9 mouse cellular contexts compared by ENCODE assay signal in genomic region chr1:160210566-160210965, GRCm38 (mm10). TPM values are rescaled to one million over a fixed set of nuclear protein-coding genes. Genes with fewer than 3 reads are reported as not detected.
A peak's percentile ranks its signal among the peaks of the same experiment; 100 is the strongest.
DNase-seq lines count a peak whose midpoint lies in the region; ATAC-seq and TF ChIP-seq lines count a peak whose summit lies in the region.
"Had no signal": no experiment of that assay in that cellular context is flagged by ENCODE, and none has a peak within 500 bp of the region (broad histone marks: within the 10 kb centered on the region; RNA-seq: fewer than 3 reads in every experiment).

No protein-coding gene starts in this region.

- H3K4me2 ChIP-seq in heart, postnatal 0 days (ENCODE audit: low read depth, low read length): no peak overlapping the region
- H3K4me2 ChIP-seq in forebrain, postnatal 0 days (ENCODE audit: low read depth): peak overlapping the region; percentile 63

- ATAC-seq in heart, postnatal 0 days (ENCODE audit: insufficient read depth, low read depth): no peak
- no peak for ATAC-seq in forebrain, postnatal 0 days
- no peak for ATAC-seq in activated CD4-positive, CD25-positive, alpha-beta regulatory T cell, adult 4 months

- intact Hi-C loops in heart, postnatal 36 days (cut with DNase I): loop anchor here (5.0 kb wide), 1 partner anchor 822 kb away; the partner anchor contains the start of gene Zbtb37

- peaks cover 16% of the 10 kb centered on the region for H3K4me1 ChIP-seq in heart, postnatal 0 days (ENCODE audit: control insufficient read depth, insufficient read depth)
- peaks cover 14% of the 10 kb centered on the region for H3K4me1 ChIP-seq in forebrain, postnatal 0 days (ENCODE audit: insufficient read depth)
- H3K4me1 ChIP-seq in midbrain, embryonic 10.5 days: peaks cover 33% of the 10 kb centered on the region

- no peak for TF ChIP-seq CTCF in heart, postnatal 0 days (IDR thresholded peaks at IDR 0.05; ENCODE audit: low read depth)
- TF ChIP-seq CTCF in forebrain, postnatal 0 days (IDR thresholded peaks at IDR 0.05; ENCODE audit: low read depth): no peak

- no peaks in the 10 kb centered on the region for H3K27me3 ChIP-seq in heart, postnatal 0 days (ENCODE audit: control insufficient read depth, insufficient read depth, low read length)
- H3K27me3 ChIP-seq in forebrain, postnatal 0 days (ENCODE audit: insufficient read depth, low read length): no peaks in the 10 kb centered on the region
- H3K27me3 ChIP-seq in midbrain, embryonic 10.5 days (ENCODE audit: low read depth, poor library complexity, severe bottlenecking): no peaks in the 10 kb centered on the region

- 48% methylated on average over 3 of the region's 3 CpGs for WGBS in heart, postnatal 0 days
- 38% methylated on average over 3 of the region's 3 CpGs for WGBS in forebrain, postnatal 0 days
- WGBS in midbrain, embryonic 10.5 days: 70% methylated on average over 3 of the region's 3 CpGs

- 0 out of 2 replicates have a peak overlapping the region, but pooled peaks have one; percentile 11 for H3K9ac ChIP-seq in heart, postnatal 0 days (replicated peaks; ENCODE audit: low read depth, low read length)
- peak overlapping the region; percentile 1; the same call in 1 of the 2 replicates for H3K9ac ChIP-seq in forebrain, postnatal 0 days

- TF ChIP-seq EP300 in heart, postnatal 0 days (IDR thresholded peaks at IDR 0.05; ENCODE audit: low read depth): no peak

- DNase-seq in heart, postnatal 0 days (ENCODE audit: low spot score): no peak
- DNase-seq in heart, postnatal 36 days: no peak
- peak; percentile 43 for DNase-seq in MN1 (ENCODE audit: low spot score)
- no peak for DNase-seq in forebrain, postnatal 0 days
- no peak for DNase-seq in midbrain, embryonic 10.5 days (ENCODE audit: low spot score)
- no peak for DNase-seq in layer of hippocampus, postnatal 25 days (ENCODE audit: extremely low spot score in 1 of 2, low spot score in 1 of 2)
- DNase-seq in gastrocnemius, adult 18-20 months (ENCODE audit: low spot score): no peak

- H3K36me3 ChIP-seq in heart, postnatal 0 days (replicated peaks; ENCODE audit: control insufficient read depth, insufficient read depth, low read length): peaks cover 28% of the 10 kb centered on the region
- H3K36me3 ChIP-seq in forebrain, postnatal 0 days (ENCODE audit: insufficient read depth): peaks cover 23% of the 10 kb centered on the region
- peaks cover 29% of the 10 kb centered on the region for H3K36me3 ChIP-seq in midbrain, embryonic 10.5 days

- H3K9me3 ChIP-seq in heart, postnatal 0 days (replicated peaks; ENCODE audit: control insufficient read depth, low read length): no peaks in the 10 kb centered on the region
- no peaks in the 10 kb centered on the region for H3K9me3 ChIP-seq in forebrain, postnatal 0 days (ENCODE audit: low read length)
- H3K9me3 ChIP-seq in midbrain, embryonic 10.5 days (replicated peaks): no peaks in the 10 kb centered on the region

- H3K27ac ChIP-seq in heart, postnatal 0 days (ENCODE audit: low read depth): no peak overlapping the region
- no peak overlapping the region for H3K27ac ChIP-seq in forebrain, postnatal 0 days (ENCODE audit: low read depth, low read length)
- no peak overlapping the region for H3K27ac ChIP-seq in midbrain, embryonic 10.5 days (replicated peaks)

- H3K4me3 ChIP-seq in heart, postnatal 0 days (ENCODE audit: low read depth, low read length): no peak overlapping the region
- peak overlapping the region; percentile 82 for H3K4me3 ChIP-seq in forebrain, postnatal 0 days (ENCODE audit: low read depth, low read length)
- H3K4me3 ChIP-seq in midbrain, embryonic 10.5 days: peak overlapping the region; percentile 93

RNA-seq across cellular contexts. Expression of gene Cacybp, which starts 2.1 kb away (rescaled TPM):
- 33.7 and 38.2 TPM in 2 replicates for total RNA-seq in heart, postnatal 0 days (2014; rRNA removed; ENCODE audit: low replicate concordance)
- 124 and 131 TPM in 2 replicates for polyA plus RNA-seq in heart, postnatal 0 days (2015; fragmentation: Nextera tagmentation; extraction: Ambion mirVana)
- 10 to 100 TPM; 62.9 to 70.7 TPM for total RNA-seq in heart, postnatal 36 days (2021)
- 124 and 134 TPM in 2 replicates for total RNA-seq in forebrain, postnatal 0 days (2014; rRNA removed)
- 294 and 334 TPM in 2 replicates for polyA plus RNA-seq in forebrain, postnatal 0 days (2015; fragmentation: Nextera tagmentation; extraction: Ambion mirVana)
- 306 and 335 TPM in 2 replicates for polyA plus RNA-seq in midbrain, embryonic 10.5 days (2016; fragmentation: Nextera tagmentation; extraction: Ambion mirVana)
- polyA plus RNA-seq in activated CD4-positive, CD25-positive, alpha-beta regulatory T cell, adult 4 months (2017; shearing (Covaris generic)): 100 to 1,000 TPM; 114 to 115 TPM
- total RNA-seq in layer of hippocampus, postnatal 25 days (2021): 10 to 100 TPM; 77.9 to 91.1 TPM
- 10 to 100 TPM; 55.7 to 56.1 TPM for total RNA-seq in gastrocnemius, adult 18-20 months (2021)

RNA-seq across cellular contexts. Expression of gene Mrps14, which starts 15.6 kb away (rescaled TPM):
- total RNA-seq in heart, postnatal 0 days (2014; rRNA removed; ENCODE audit: low replicate concordance): 19.3 and 28.1 TPM in 2 replicates
- 221 and 235 TPM in 2 replicates for polyA plus RNA-seq in heart, postnatal 0 days (2015; fragmentation: Nextera tagmentation; extraction: Ambion mirVana)
- total RNA-seq in heart, postnatal 36 days (2021): 100 to 1,000 TPM in 1 of 2 experiments, 10 to 100 TPM in 1; 95.8 to 110 TPM
- total RNA-seq in forebrain, postnatal 0 days (2014; rRNA removed): 22.9 and 23.1 TPM in 2 replicates
- polyA plus RNA-seq in forebrain, postnatal 0 days (2015; fragmentation: Nextera tagmentation; extraction: Ambion mirVana): 129 and 149 TPM in 2 replicates
- polyA plus RNA-seq in midbrain, embryonic 10.5 days (2016; fragmentation: Nextera tagmentation; extraction: Ambion mirVana): 245 and 255 TPM in 2 replicates
- 100 to 1,000 TPM; 251 to 260 TPM for polyA plus RNA-seq in activated CD4-positive, CD25-positive, alpha-beta regulatory T cell, adult 4 months (2017; shearing (Covaris generic))
- total RNA-seq in layer of hippocampus, postnatal 25 days (2021): 10 to 100 TPM; 67.5 to 73.6 TPM
- total RNA-seq in gastrocnemius, adult 18-20 months (2021): 10 to 100 TPM; 68.9 to 74.9 TPM

RNA-seq across cellular contexts. Expression of gene Tnn, which starts 57.2 kb away (rescaled TPM):
- total RNA-seq in heart, postnatal 0 days (2014; rRNA removed; ENCODE audit: low replicate concordance): 0.08 and 0.31 TPM in 2 replicates
- 0.04 TPM in 2 replicates for polyA plus RNA-seq in heart, postnatal 0 days (2015; fragmentation: Nextera tagmentation; extraction: Ambion mirVana)
- not detected for total RNA-seq in heart, postnatal 36 days (2021)
- 0.23 and 2.8 TPM in 2 replicates for total RNA-seq in forebrain, postnatal 0 days (2014; rRNA removed)
- 0.06 and 0.13 TPM in 2 replicates for polyA plus RNA-seq in forebrain, postnatal 0 days (2015; fragmentation: Nextera tagmentation; extraction: Ambion mirVana)
- polyA plus RNA-seq in midbrain, embryonic 10.5 days (2016; fragmentation: Nextera tagmentation; extraction: Ambion mirVana): not detected in 2 replicates
- polyA plus RNA-seq in activated CD4-positive, CD25-positive, alpha-beta regulatory T cell, adult 4 months (2017; shearing (Covaris generic)): under 1 TPM in 1 of 2 experiments, not detected in 1; 0.15 TPM
- under 1 TPM; 0.07 to 0.09 TPM for total RNA-seq in layer of hippocampus, postnatal 25 days (2021)
- not detected for total RNA-seq in gastrocnemius, adult 18-20 months (2021)
- total RNA-seq: hematopoietic stem cell, adult 5-6 weeks had no signal
